Mouse (Mus musculus) bone marrow, adult 2 months (tissue): ENCODE results near the gene Mcub.

Experiments used
- CTCF ChIP-seq: fragments of 200-500 bp; IDR thresholded peaks from 2 replicates; pipeline ENCODE4 v1.5.1; 2011; ENCODE audit warnings: low read length, control low read depth; ENCODE audit not compliant: control insufficient read depth, insufficient read depth
- POLR2A ChIP-seq: fragments of 200-500 bp; IDR thresholded peaks from 2 replicates; pipeline ENCODE4 v1.6.1; 2011; ENCODE audit warnings: low read depth, mild to moderate bottlenecking, control low read depth, low read length, borderline replicate concordance; ENCODE audit not compliant: control insufficient read depth

- no peak for TF ChIP-seq CTCF
- no peak for TF ChIP-seq POLR2A
These were observed 28.5 kb upstream of the Mcub start for GRCm38 (mm10) chr3:129998526-129998925.
